Mouse (Mus musculus) hindbrain, embryonic 13.5 days (tissue): Measurements from ENCODE around the gene Slc22a27. TPM values are rescaled to one million over a fixed set of nuclear protein-coding genes. Genes with fewer than 3 reads are reported as not detected.
"Not testable (repeated sequence)": the region's sequence is repeated elsewhere in the genome, so short reads cannot be mapped to it uniquely, and the experiment has no call there.

Experiments used
- ATAC-seq: fragments of 200-750 bp; cut with Nextera tagmentation; 2 replicates; pipeline ENCODE4 v1.8.0; 2017; ENCODE audit warnings: moderate TSS enrichment; ENCODE audit not compliant: low FRiP score
- H3K27ac ChIP-seq: fragments of 300-500 bp; sonication (generic); 2 replicates; pipeline ENCODE4 v1.5.1; 2015; ENCODE audit warnings: inconsistent platforms, mild to moderate bottlenecking, moderate library complexity
- H3K27me3 ChIP-seq: fragments of 300-500 bp; sonication (generic); 2 replicates; pipeline ENCODE4 v1.6.1; 2015; ENCODE audit warnings: mild to moderate bottlenecking, inconsistent platforms
- H3K36me3 ChIP-seq: fragments of 300-500 bp; sonication (generic); 2 replicates; pipeline ENCODE4 v1.6.1; 2015; ENCODE audit warnings: mild to moderate bottlenecking, inconsistent platforms
- H3K4me1 ChIP-seq: fragments of 300-500 bp; sonication (generic); replicated peaks from 2 replicates; pipeline ENCODE4 v1.6.1; 2015; ENCODE audit warnings: inconsistent platforms
- H3K4me2 ChIP-seq: fragments of 300-500 bp; sonication (generic); 2 replicates; pipeline ENCODE4 v1.6.1; 2015; ENCODE audit warnings: inconsistent platforms, mild to moderate bottlenecking, moderate library complexity
- H3K4me3 ChIP-seq: fragments of 300-500 bp; sonication (generic); 2 replicates; pipeline ENCODE4 v1.5.1; 2015; ENCODE audit warnings: mild to moderate bottlenecking, inconsistent platforms
- H3K9ac ChIP-seq: fragments of 300-500 bp; sonication (generic); 2 replicates; pipeline ENCODE4 v1.6.1; 2015; ENCODE audit warnings: mild to moderate bottlenecking, inconsistent platforms
- H3K9me3 ChIP-seq: fragments of 300-500 bp; sonication (generic); 2 replicates; pipeline ENCODE4 v1.6.1; 2016; ENCODE audit warnings: inconsistent platforms
- WGBS: fragments of 180-500 bp; shearing (Covaris S2); methylation state at CpG from one replicate; pipeline ENCODE4 v1.1.7; 2015; 5-methylcytosine and 5-hydroxymethylcytosine counted together
- microRNA-seq: library from miRNA; unstranded; fragments of <30 nt; microRNA quantifications from one replicate; pipeline ENCODE4, GENCODE M21; 2016
- polyA plus RNA-seq: library from polyadenylated mRNA; unstranded; fragments of >200 nt; fragmentation: Nextera tagmentation; extraction: Ambion mirVana; gene quantifications from 2 replicates; pipeline ENCODE4 v1.2.1, GENCODE M21; 2015

Slc22a27 gene
- polyA plus RNA-seq: not detected in 2 replicates

GRCm38 (mm10) chr19:7965927-7966326 lies at the start of gene Slc22a27:
Slc22a27 (minus strand) TSS chr19:7966027.
- H3K4me1 ChIP-seq, ATAC-seq, H3K4me3 ChIP-seq, H3K27ac ChIP-seq, H3K9ac ChIP-seq, H3K4me2 ChIP-seq, H3K27me3 ChIP-seq, H3K9me3 ChIP-seq, H3K36me3 ChIP-seq: not testable (repeated sequence)
- 72% methylated on average over 5 of the region's 5 CpGs for WGBS

DNA sequence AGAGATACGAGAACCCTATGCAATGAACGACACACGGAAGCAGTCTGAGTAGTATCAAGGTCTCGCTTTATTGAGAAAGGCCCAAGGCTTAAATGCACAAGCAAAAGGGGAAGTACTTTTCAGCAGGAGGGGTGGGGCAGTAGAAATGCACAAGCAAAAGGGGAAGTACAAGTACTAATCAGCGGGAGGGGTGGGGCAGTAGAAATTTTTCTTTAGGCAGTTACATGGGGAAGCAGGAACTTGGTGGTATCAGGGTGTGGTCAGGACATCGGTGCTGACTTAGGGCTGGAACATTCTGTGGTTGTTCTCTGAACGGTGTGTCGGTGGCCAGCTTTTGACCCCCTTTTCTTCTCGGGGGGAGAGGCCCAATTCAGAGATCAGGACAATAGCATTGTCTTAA lies 45.8 kb upstream of the Slc22a27 start:
- not testable (repeated sequence) for H3K36me3 ChIP-seq, H3K27me3 ChIP-seq, H3K4me1 ChIP-seq, H3K4me2 ChIP-seq, H3K27ac ChIP-seq, H3K4me3 ChIP-seq, ATAC-seq, H3K9ac ChIP-seq
- peaks cover 21% of the 10 kb centered on the region for H3K9me3 ChIP-seq
- WGBS: 96% methylated on average over 9 of the region's 9 CpGs

GRCm38 (mm10) chr19:8009086-8009485 lies 43.3 kb upstream of the Slc22a27 start:
- H3K27ac ChIP-seq, H3K27me3 ChIP-seq, H3K36me3 ChIP-seq, H3K4me1 ChIP-seq, H3K9ac ChIP-seq, ATAC-seq, H3K4me2 ChIP-seq, H3K4me3 ChIP-seq: not testable (repeated sequence)
- 96% methylated on average over 6 of the region's 6 CpGs for WGBS
- H3K9me3 ChIP-seq: peaks cover 31% of the 10 kb centered on the region

DNA sequence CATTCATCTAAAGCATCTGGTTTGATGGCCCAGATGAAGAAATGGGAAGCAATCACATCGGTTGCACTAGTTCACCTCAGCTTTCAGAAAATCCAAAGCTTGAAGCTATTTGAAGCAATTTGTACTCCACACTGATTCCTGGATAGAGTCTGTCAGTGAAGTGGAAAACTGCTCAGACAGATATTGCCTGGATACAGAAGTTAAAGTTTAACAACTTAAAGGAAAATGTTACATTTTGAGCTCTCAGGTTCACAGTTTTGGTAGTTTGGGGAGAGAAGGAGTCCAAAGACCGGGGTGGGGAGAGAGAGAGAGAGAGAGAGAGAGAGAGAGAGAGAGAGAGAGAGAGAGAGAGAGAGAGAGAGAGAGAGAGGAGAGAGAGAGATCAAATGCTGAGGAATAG lies 2.9 kb upstream of the Slc22a27 start:
- ATAC-seq: no peak
- H3K4me1 ChIP-seq: no peaks in the 10 kb centered on the region
- no peak overlapping the region for H3K4me3 ChIP-seq
- no peaks in the 10 kb centered on the region for H3K36me3 ChIP-seq
- no peaks in the 10 kb centered on the region for H3K27me3 ChIP-seq
- H3K9me3 ChIP-seq: no peaks in the 10 kb centered on the region
- no peak overlapping the region for H3K4me2 ChIP-seq
- no peak overlapping the region for H3K9ac ChIP-seq
- 87% methylated on average over 2 of the region's 2 CpGs for WGBS
- no peak overlapping the region for H3K27ac ChIP-seq

- not testable (repeated sequence) for H3K36me3 ChIP-seq, H3K27me3 ChIP-seq, H3K9me3 ChIP-seq, H3K9ac ChIP-seq, H3K4me1 ChIP-seq, H3K4me2 ChIP-seq, H3K4me3 ChIP-seq, H3K27ac ChIP-seq, ATAC-seq
- 61% methylated on average over 1 of the region's 1 CpGs for WGBS
These were observed 723 bp upstream of the Slc22a27 start for GRCm38 (mm10) chr19:7966550-7966949.

DNA sequence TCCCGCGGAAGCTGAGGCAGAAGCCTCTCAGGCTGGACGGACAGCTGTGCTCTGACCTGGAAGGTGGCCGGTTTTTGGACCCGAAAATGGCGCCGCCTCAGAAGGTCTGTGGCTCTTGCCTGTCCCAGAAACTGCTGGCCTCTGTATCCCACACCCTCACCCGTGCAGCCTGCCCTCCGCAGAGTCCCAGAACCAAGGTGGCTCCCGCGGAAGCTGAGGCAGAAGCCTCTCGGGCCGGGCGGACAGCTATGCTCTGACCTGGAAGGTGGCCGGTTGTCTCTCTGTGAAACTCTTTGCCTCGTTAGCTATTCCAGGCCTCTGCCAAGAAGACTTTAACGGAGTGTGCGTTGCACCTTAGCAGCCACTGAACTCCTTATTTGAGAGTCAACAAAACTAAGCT lies 26.4 kb downstream of the Slc22a27 start:
- H3K36me3 ChIP-seq, H3K9ac ChIP-seq, H3K4me1 ChIP-seq, H3K4me3 ChIP-seq, H3K27me3 ChIP-seq, H3K27ac ChIP-seq, H3K4me2 ChIP-seq, ATAC-seq: not testable (repeated sequence)
- H3K9me3 ChIP-seq: peaks cover 33% of the 10 kb centered on the region
- WGBS: 90% methylated on average over 18 of the region's 18 CpGs

GRCm38 (mm10) chr19:7876626-7877025 lies 89.2 kb downstream of the Slc22a27 start:
- 83% methylated on average over 1 of the region's 1 CpGs for WGBS
- Histone ChIP-seq H3K36me3 (no peaks in the 10 kb centered on the region), H3K4me3 (no peak overlapping the region), H3K4me2 (no peak overlapping the region), H3K9ac (no peak overlapping the region), H3K27ac (no peak overlapping the region), H3K27me3 (no peaks in the 10 kb centered on the region), H3K4me1 (no peaks in the 10 kb centered on the region), H3K9me3 (peaks cover 31% of the 10 kb centered on the region)
- no peak for ATAC-seq

DNA sequence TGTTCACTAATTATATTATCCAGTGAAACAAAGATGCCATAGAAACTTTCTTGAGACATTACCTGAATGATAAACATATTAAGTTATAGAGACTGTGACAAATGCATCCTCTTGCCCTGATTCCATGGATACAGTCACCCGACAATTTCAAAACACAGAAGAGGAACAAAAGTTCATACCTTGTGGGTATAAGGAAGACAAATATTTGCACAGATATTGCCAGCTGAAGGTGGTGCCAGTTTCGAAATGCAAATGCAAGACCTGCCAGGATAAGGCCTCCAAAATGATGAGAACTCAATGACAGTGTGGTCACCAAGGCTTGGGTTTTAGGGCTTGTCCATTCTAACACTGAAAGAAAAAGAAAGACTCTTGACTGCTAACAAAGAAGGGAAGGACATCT lies 136.0 kb downstream of the Slc22a27 start:
- WGBS: 68% methylated on average over 2 of the region's 2 CpGs
- no peaks in the 10 kb centered on the region for H3K4me1 ChIP-seq
- H3K9me3 ChIP-seq: peaks cover 38% of the 10 kb centered on the region
- no peak overlapping the region for H3K4me2 ChIP-seq
- no peaks in the 10 kb centered on the region for H3K36me3 ChIP-seq
- no peak overlapping the region for H3K27ac ChIP-seq
- H3K9ac ChIP-seq: no peak overlapping the region
- no peak for ATAC-seq
- no peak overlapping the region for H3K4me3 ChIP-seq
- H3K27me3 ChIP-seq: no peaks in the 10 kb centered on the region

Small RNA genes lying within 50 kb of the gene (microRNA-seq; reads per million reads assigned to microRNA genes)
- not detected for gene Gm24951

Other genes starting within 250 kb of the Slc22a27 start
- gene Slc22a26, start 163.4 kb downstream of the Slc22a27 start, polyA plus RNA-seq: not detected in 2 replicates
- not detected in 2 replicates for gene Slc22a28, start 166.0 kb upstream of the Slc22a27 start, polyA plus RNA-seq